Mouse (Mus musculus) MEL (cell line): ENCODE results near the gene Ap2s1. TPM values are rescaled to one million over a fixed set of nuclear protein-coding genes. Genes with fewer than 3 reads are reported as not detected.
A peak's percentile ranks its signal among the peaks of the same experiment; 100 is the strongest.

ENCODE experiments used
- DNase-seq: peaks from one replicate; pipeline ENCODE4 v3.0.0; 2011; ENCODE audit warnings: low read depth, low spot score
- H3K27ac ChIP-seq: 2 replicates; pipeline ENCODE4 v1.5.1; 2012; ENCODE audit warnings: low read depth, mild to moderate bottlenecking, control low read depth, low read length, moderate library complexity; ENCODE audit not compliant: control insufficient read depth
- H3K27me3 ChIP-seq, 2 experiments: fragments of 150-350 bp in 1 of 2; sonication (generic) in 1 of 2; 2 replicates each; pipeline ENCODE4 v1.6.1; 2012; ENCODE audit warnings: low read length in 2 of 2, mild to moderate bottlenecking in 2 of 2, improper control_type of control experiment in 1 of 2, moderate library complexity in 1 of 2; ENCODE audit not compliant: insufficient read depth in 2 of 2, control insufficient read depth in 1 of 2
- H3K36me3 ChIP-seq, 2 experiments: 2 replicates each; pipeline ENCODE4 v1.6.1; 2012 to 2014; ENCODE audit warnings: low read length in 2 of 2, improper control_type of control experiment in 1 of 2, inconsistent platforms in 1 of 2, mild to moderate bottlenecking in 1 of 2; ENCODE audit not compliant: insufficient read depth in 2 of 2, control insufficient read depth in 1 of 2
- H3K4me1 ChIP-seq, 2 experiments: fragments of 150-350 bp in 1 of 2; sonication (generic) in 1 of 2; 2 replicates each; pipeline ENCODE4 v1.6.1; 2012; ENCODE audit warnings: low read length in 2 of 2, improper control_type of control experiment in 1 of 2, mild to moderate bottlenecking in 1 of 2; ENCODE audit not compliant: insufficient read depth in 2 of 2, control insufficient read depth in 1 of 2
- H3K4me3 ChIP-seq, 2 experiments: fragments of 150-350 bp in 1 of 2; sonication (generic) in 1 of 2; 2 replicates each; pipeline ENCODE4 v1.5.1; 2012; ENCODE audit warnings: low read depth in 2 of 2, low read length in 2 of 2, mild to moderate bottlenecking in 2 of 2, moderate library complexity in 2 of 2, control low read depth in 1 of 2, improper control_type of control experiment in 1 of 2; ENCODE audit not compliant: control insufficient read depth in 1 of 2, insufficient read depth in 1 of 2
- H3K79me2 ChIP-seq: 2 replicates; pipeline ENCODE4 v1.6.1; 2012; ENCODE audit warnings: mild to moderate bottlenecking, low read length, moderate library complexity; ENCODE audit not compliant: control insufficient read depth, poor library complexity, insufficient read depth
- H3K9ac ChIP-seq: 2 replicates; pipeline ENCODE4 v1.6.1; 2012; ENCODE audit warnings: low read depth, mild to moderate bottlenecking, control low read depth, low read length, moderate library complexity; ENCODE audit not compliant: control insufficient read depth, poor library complexity, severe bottlenecking
- H3K9me3 ChIP-seq: fragments of 150-350 bp; sonication (generic); replicated peaks from 2 replicates; pipeline ENCODE4 v1.6.1; 2012; ENCODE audit warnings: mild to moderate bottlenecking, low read length, improper control_type of control experiment, moderate library complexity; ENCODE audit not compliant: insufficient read depth
- BHLHE40 ChIP-seq: IDR thresholded peaks from 2 replicates; pipeline ENCODE4 v1.6.1; 2012; ENCODE audit warnings: low read depth, mild to moderate bottlenecking, inconsistent platforms, low read length, improper control_type of control experiment, borderline replicate concordance
- CHD1 ChIP-seq: IDR thresholded peaks from 2 replicates; pipeline ENCODE4 v1.6.1; 2012; ENCODE audit warnings: low read depth, mild to moderate bottlenecking, inconsistent platforms, low read length, improper control_type of control experiment
- CTCF ChIP-seq, 3 experiments: IDR thresholded peaks in 2 of 3; conservative IDR thresholded peaks in 1 of 3; 2 replicates each; pipeline ENCODE4 v1.5.1; 2011 to 2012; ENCODE audit warnings: low read length in 3 of 3, low read depth in 2 of 3, mild to moderate bottlenecking in 2 of 3, improper control_type of control experiment in 1 of 3, inconsistent platforms in 1 of 3, mixed read lengths in 1 of 3, moderate library complexity in 1 of 3; ENCODE audit not compliant: control insufficient read depth in 1 of 3, insufficient read depth in 1 of 3, poor library complexity in 1 of 3, severe bottlenecking in 1 of 3
- E2F4 ChIP-seq: IDR thresholded peaks from 2 replicates; pipeline ENCODE4 v1.6.1; 2011; ENCODE audit warnings: low read depth, low read length, improper control_type of control experiment, borderline replicate concordance
- EP300 ChIP-seq, 2 experiments: IDR thresholded peaks; 2 replicates each; pipeline ENCODE4 v1.6.1; 2011; ENCODE audit warnings: improper control_type of control experiment in 2 of 2, low read length in 2 of 2, low read depth in 1 of 2, mild to moderate bottlenecking in 1 of 2
- GATA1 ChIP-seq: IDR thresholded peaks from 2 replicates; pipeline ENCODE4 v1.6.1; 2011; ENCODE audit warnings: low read depth, low read length, improper control_type of control experiment
- HCFC1 ChIP-seq: IDR thresholded peaks from 2 replicates; pipeline ENCODE4 v1.6.1; 2012; ENCODE audit warnings: low read depth, mild to moderate bottlenecking, inconsistent platforms, low read length, improper control_type of control experiment, moderate library complexity
- KAT2A ChIP-seq: conservative IDR thresholded peaks from 2 replicates; pipeline ENCODE4 v1.6.1; 2012; ENCODE audit warnings: low read depth, low read length, improper control_type of control experiment, inconsistent platforms
- MAFK ChIP-seq: IDR thresholded peaks from 2 replicates; pipeline ENCODE4 v1.6.1; 2011; ENCODE audit warnings: low read depth, mild to moderate bottlenecking, low read length, improper control_type of control experiment, borderline replicate concordance
- MAX ChIP-seq: IDR thresholded peaks from 2 replicates; pipeline ENCODE4 v1.6.1; 2011; ENCODE audit warnings: low read length, improper control_type of control experiment
- MEF2A ChIP-seq: IDR thresholded peaks from 2 replicates; pipeline ENCODE4 v1.6.1; 2014; ENCODE audit warnings: low read depth, mild to moderate bottlenecking, inconsistent platforms, low read length, improper control_type of control experiment; ENCODE audit not compliant: poor library complexity, insufficient replicate concordance, severe bottlenecking; ENCODE audit errors: extremely low read depth
- MYC ChIP-seq: IDR thresholded peaks from 2 replicates; pipeline ENCODE4 v1.6.1; 2011; ENCODE audit warnings: low read depth, mild to moderate bottlenecking, low read length, improper control_type of control experiment, moderate library complexity
- NELFE ChIP-seq: IDR thresholded peaks from 2 replicates; pipeline ENCODE4 v1.6.1; 2011; ENCODE audit warnings: low read depth, low read length, improper control_type of control experiment
- POLR2A ChIP-seq, 2 experiments: IDR thresholded peaks; 2 replicates each; pipeline ENCODE4 v1.6.1; 2011 to 2012; ENCODE audit warnings: low read length in 2 of 2, mild to moderate bottlenecking in 2 of 2, control low read depth in 1 of 2, improper control_type of control experiment in 1 of 2, low read depth in 1 of 2, moderate library complexity in 1 of 2; ENCODE audit not compliant: control insufficient read depth in 1 of 2, insufficient read depth in 1 of 2, poor library complexity in 1 of 2
- POLR2AphosphoS5 ChIP-seq: IDR thresholded peaks from 2 replicates; pipeline ENCODE4 v1.6.1; 2012; ENCODE audit warnings: low read depth, borderline replicate concordance, mild to moderate bottlenecking, inconsistent platforms, low read length, moderate library complexity, mixed read lengths
- RCOR1 ChIP-seq: IDR thresholded peaks from 2 replicates; pipeline ENCODE4 v1.6.1; 2012; ENCODE audit warnings: low read depth, mild to moderate bottlenecking, inconsistent platforms, low read length, improper control_type of control experiment
- SIN3A ChIP-seq: IDR thresholded peaks from 2 replicates; pipeline ENCODE4 v1.6.1; 2012; ENCODE audit warnings: low read length, improper control_type of control experiment, inconsistent platforms
- TAL1 ChIP-seq: IDR thresholded peaks from 2 replicates; pipeline ENCODE4 v1.6.1; 2012; ENCODE audit warnings: mild to moderate bottlenecking, inconsistent platforms, low read length, moderate library complexity, mixed read lengths
- UBTF ChIP-seq: IDR thresholded peaks from 2 replicates; pipeline ENCODE4 v1.6.1; 2012; ENCODE audit warnings: low read depth, mild to moderate bottlenecking, inconsistent platforms, low read length, improper control_type of control experiment, moderate library complexity, borderline replicate concordance; ENCODE audit not compliant: insufficient read depth
- USF1 ChIP-seq: IDR thresholded peaks from 2 replicates; pipeline ENCODE4 v1.6.1; 2014; ENCODE audit warnings: low read depth, mild to moderate bottlenecking, inconsistent platforms, low read length, improper control_type of control experiment, moderate library complexity
- USF2 ChIP-seq, 2 experiments: IDR thresholded peaks; 2 replicates each; pipeline ENCODE4 v1.6.1; 2011 to 2012; ENCODE audit warnings: improper control_type of control experiment in 2 of 2, low read length in 2 of 2, borderline replicate concordance in 1 of 2, inconsistent platforms in 1 of 2, low read depth in 1 of 2, mild to moderate bottlenecking in 1 of 2; ENCODE audit not compliant: insufficient read depth in 1 of 2
- ZC3H11A ChIP-seq: IDR thresholded peaks from 2 replicates; pipeline ENCODE4 v1.6.1; 2012; ENCODE audit warnings: low read depth, mild to moderate bottlenecking, inconsistent platforms, low read length, improper control_type of control experiment
- ZMIZ1 ChIP-seq: IDR thresholded peaks from 2 replicates; pipeline ENCODE4 v1.6.1; 2012; ENCODE audit warnings: low read depth, mild to moderate bottlenecking, inconsistent platforms, low read length, improper control_type of control experiment, moderate library complexity
- polyA plus RNA-seq, 2 experiments: library from polyadenylated mRNA; stranded (reverse) in 1 of 2; unstranded in 1 of 2; fragments of >175 nt in 1 of 2; fragments of >200 nt in 1 of 2; gene quantifications; 2 replicates each; pipeline versions ENCODE4 v1.2.1 to v1.2.4; 2012; ENCODE audit warnings: low replicate concordance in 2 of 2, low read depth in 1 of 2; ENCODE audit not compliant: insufficient read length in 2 of 2, insufficient read depth in 1 of 2, missing spikeins in 1 of 2
- total RNA-seq: library from RNA; depleted of rRNA; stranded (reverse); fragments of 300-350 nt; gene quantifications from 2 replicates; pipeline ENCODE4 v1.2.3, GENCODE M21; 2012

Gene Ap2s1
- total and polyA plus RNA-seq, 3 experiments, result 288 to 297 TPM; not detected in 1

- no peak for TF ChIP-seq ZC3H11A
- TF ChIP-seq TAL1, result no peak
- TF ChIP-seq RCOR1, result no peak
- TF ChIP-seq USF2 (IDR thresholded peaks at IDR 0.05; ENCODE audit: borderline replicate concordance in 1 of 2, insufficient read depth in 1 of 2, low read depth in 1 of 2, low read length in 2 of 2), result no peak
- no peak for TF ChIP-seq EP300 (IDR thresholded peaks at IDR 0.05; ENCODE audit: low read depth in 1 of 2, low read length in 2 of 2)
- TF ChIP-seq MAFK, result no peak
- TF ChIP-seq CTCF (IDR thresholded peaks at IDR 0.05 in 2 of 3, conservative IDR thresholded peaks at IDR 0.05 in 1 of 3; ENCODE audit: control insufficient read depth in 1 of 3, insufficient read depth in 1 of 3, low read depth in 2 of 3, low read length in 3 of 3, poor library complexity in 1 of 3, severe bottlenecking in 1 of 3), result no peak
- no peak for TF ChIP-seq E2F4
- TF ChIP-seq MEF2A, result no peak
- TF ChIP-seq CHD1, result no peak
- peak; percentile 94 to 100 for TF ChIP-seq POLR2A (IDR thresholded peaks at IDR 0.05; ENCODE audit: control insufficient read depth in 1 of 2, insufficient read depth in 1 of 2, low read depth in 1 of 2, low read length in 2 of 2, poor library complexity in 1 of 2)
- TF ChIP-seq MYC, result peak; percentile 97
- peak; percentile 99 for TF ChIP-seq ZMIZ1
- peak; percentile 100 for TF ChIP-seq NELFE
- peak; percentile 90 for TF ChIP-seq SIN3A
- no peak for TF ChIP-seq UBTF
- no peak for TF ChIP-seq GATA1
- TF ChIP-seq MAX, result peak; percentile 93
- TF ChIP-seq HCFC1, result peak; percentile 67
- TF ChIP-seq BHLHE40, result no peak
- TF ChIP-seq USF1, result 0 out of 2 replicates have a peak, but pooled peaks have one; percentile 36
- no peak for TF ChIP-seq KAT2A
- TF ChIP-seq POLR2AphosphoS5, result peak; percentile 80; the same call in 1 of the 2 replicates
- TF ChIP-seq, all 39 proteins: peak for 16
Measured at GRCm38 (mm10) chr7:16780825-16781554, 42.8 kb downstream of the Ap2s1 start, which contains the start of gene Slc1a5 (continued).

DNA sequence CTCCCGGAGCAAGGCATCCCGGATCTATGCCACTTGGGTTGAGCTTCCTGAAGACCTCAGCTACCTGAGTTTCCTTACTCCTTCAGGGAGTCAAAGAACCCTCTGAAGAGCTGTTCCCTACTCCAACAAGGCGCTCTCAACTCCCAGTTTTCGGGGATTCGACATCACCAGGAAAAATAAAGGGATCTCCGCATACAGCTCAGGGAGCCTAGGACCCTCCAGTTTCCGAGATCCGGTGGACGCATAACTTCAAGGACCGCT, 43.3 kb downstream of the Ap2s1 start:
- Histone ChIP-seq H3K9me3 (no peaks in the 10 kb centered on the region), H3K27me3 (no peaks in the 10 kb centered on the region), H3K4me3 (peak overlapping the region; percentile 61 to 64)
- no peak for DNase-seq
- TF ChIP-seq KAT2A (no peak), POLR2A (IDR thresholded peaks at IDR 0.05; ENCODE audit: control insufficient read depth in 1 of 2, insufficient read depth in 1 of 2, low read depth in 1 of 2, low read length in 2 of 2, poor library complexity in 1 of 2) (peak in 1 of 2 experiments; percentile 13; a peak in 1 of 4 replicates), HCFC1 (0 out of 2 replicates have a peak, but pooled peaks have one; percentile 8)
- TF ChIP-seq, all 39 proteins: peak for 2
- Histone ChIP-seq H3K4me1 (peaks cover 0 to 10% of the 10 kb centered on the region in 2 experiments; a peak in 3 of 4 replicates), H3K79me2 (peaks cover 47% of the 10 kb centered on the region), H3K9ac (peak overlapping the region; percentile 85), H3K27ac (peak overlapping the region; percentile 77), H3K36me3 (peaks cover 0 to 17% of the 10 kb centered on the region in 2 experiments; a peak in 2 of 4 replicates)
